Mouse (Mus musculus) neural tube, embryonic 14.5 days (tissue): Measurements from ENCODE around the gene 2300002M23Rik. TPM values are rescaled to one million over a fixed set of nuclear protein-coding genes. Genes with fewer than 3 reads are reported as not detected.
A peak's percentile ranks its signal among the peaks of the same experiment; 100 is the strongest.

Experiments
- ATAC-seq: fragments of 200-750 bp; cut with Nextera tagmentation; 2 replicates; pipeline ENCODE4 v1.8.0; 2017; ENCODE audit warnings: low read depth, mild to moderate bottlenecking, moderate TSS enrichment, moderate library complexity
- H3K27ac ChIP-seq: fragments of 300-500 bp; sonication (generic); 2 replicates; pipeline ENCODE4 v1.5.1; 2014; ENCODE audit warnings: low read depth, mild to moderate bottlenecking, control low read depth, low read length, moderate library complexity, mixed read lengths
- H3K27me3 ChIP-seq: fragments of 300-500 bp; sonication (generic); 2 replicates; pipeline ENCODE4 v1.6.1; 2014; ENCODE audit warnings: low read length; ENCODE audit not compliant: control insufficient read depth, insufficient read depth
- H3K36me3 ChIP-seq: fragments of 300-500 bp; sonication (generic); 2 replicates; pipeline ENCODE4 v1.6.1; 2014; ENCODE audit warnings: low read length, mixed read lengths; ENCODE audit not compliant: control insufficient read depth, insufficient read depth
- H3K4me1 ChIP-seq: fragments of 300-500 bp; sonication (generic); 2 replicates; pipeline ENCODE4 v1.6.1; 2014; ENCODE audit warnings: low read length; ENCODE audit not compliant: control insufficient read depth, insufficient read depth
- H3K4me2 ChIP-seq: fragments of 300-500 bp; sonication (generic); 2 replicates; pipeline ENCODE4 v1.6.1; 2014; ENCODE audit warnings: mild to moderate bottlenecking, low read depth, low read length, control low read depth
- H3K4me3 ChIP-seq: fragments of 300-500 bp; sonication (generic); 2 replicates; pipeline ENCODE4 v1.5.1; 2014; ENCODE audit warnings: low read depth, low read length, control low read depth, mixed read lengths
- H3K9ac ChIP-seq: fragments of 300-500 bp; sonication (generic); replicated peaks from 2 replicates; pipeline ENCODE4 v1.6.1; 2014; ENCODE audit warnings: low read depth, mild to moderate bottlenecking, control low read depth, low read length, mixed read lengths
- H3K9me3 ChIP-seq: fragments of 300-500 bp; sonication (generic); 2 replicates; pipeline ENCODE4 v1.6.1; 2016; ENCODE audit warnings: low read length; ENCODE audit not compliant: control insufficient read depth
- WGBS: fragments of 180-500 bp; shearing (Covaris S2); extraction: QIAGEN DNeasy Blood & Tissue Kit; methylation state at CpG from one replicate; pipeline ENCODE4 v1.1.7; 2014; 5-methylcytosine and 5-hydroxymethylcytosine counted together
- polyA plus RNA-seq: library from polyadenylated mRNA; unstranded; fragments of >200 nt; fragmentation: Nextera tagmentation; extraction: Ambion mirVana; gene quantifications from 2 replicates; pipeline ENCODE4 v1.2.1, GENCODE M21; 2014

The 2300002M23Rik gene
- polyA plus RNA-seq: not detected in 2 replicates

DNA sequence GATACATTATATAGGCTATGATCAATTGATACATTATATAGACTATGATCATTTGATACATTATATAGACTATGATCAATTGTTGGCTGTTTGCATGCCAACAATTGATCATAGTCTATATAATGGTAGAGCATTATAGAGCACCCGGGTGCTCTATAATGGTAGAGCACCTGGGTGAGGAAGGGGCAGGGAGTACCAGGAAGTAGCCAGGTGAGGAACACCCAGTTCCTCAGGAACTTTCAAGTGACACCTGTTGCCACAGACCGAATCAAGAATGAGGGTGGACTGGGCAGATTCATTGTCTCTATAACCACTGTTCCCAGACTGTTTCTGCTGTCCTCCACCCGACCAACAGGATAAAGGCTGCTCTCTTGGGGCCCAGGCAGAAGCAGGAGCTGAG lies at the start of gene 2300002M23Rik:
TSS of gene 2300002M23Rik (plus strand) at position 301 of the 400 bp plus-strand sequence.
- ATAC-seq: no peak
- Histone ChIP-seq H3K9ac (no peak within 1 kb of the TSS), H3K4me3 (no peak within 1 kb of the TSS), H3K36me3 (no peaks in the 10 kb centered on the region), H3K27ac (no peak within 1 kb of the TSS), H3K9me3 (no peaks in the 10 kb centered on the region), H3K27me3 (no peaks in the 10 kb centered on the region), H3K4me1 (peaks cover 5% of the 10 kb centered on the region; the same call in 1 of the 2 replicates), H3K4me2 (no peak within 1 kb of the TSS)
- 66% methylated on average over 3 of the region's 3 CpGs for WGBS

DNA sequence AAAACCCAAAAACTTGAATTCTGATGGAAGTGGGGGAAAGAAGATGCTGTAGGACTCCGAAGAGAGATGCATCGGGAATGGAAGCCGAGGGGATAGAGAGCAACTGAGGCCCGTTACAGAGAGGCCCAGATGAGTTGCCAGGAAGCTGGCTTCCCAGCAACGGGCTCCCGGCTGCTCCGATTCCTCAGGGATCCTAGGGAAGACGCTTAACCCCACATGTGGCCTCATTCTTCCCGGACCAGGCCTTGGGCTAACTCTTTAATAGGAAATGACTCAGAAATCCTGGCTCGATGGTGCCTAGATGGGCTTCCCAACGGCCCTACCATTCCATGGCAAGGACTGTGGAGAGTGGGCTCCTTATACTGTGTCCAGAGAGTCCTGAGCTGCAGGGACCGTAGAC lies 49.7 kb upstream of the 2300002M23Rik start:
- no peak for ATAC-seq
- H3K4me3 ChIP-seq: peak overlapping the region; percentile 47
- peak overlapping the region; percentile 67 for H3K4me2 ChIP-seq
- H3K27ac ChIP-seq: no peak overlapping the region
- H3K27me3 ChIP-seq: no peaks in the 10 kb centered on the region
- WGBS: 8% methylated on average over 12 of the region's 12 CpGs
- H3K4me1 ChIP-seq: peaks cover 9% of the 10 kb centered on the region; the same call in 1 of the 2 replicates
- H3K9me3 ChIP-seq: no peaks in the 10 kb centered on the region
- no peaks in the 10 kb centered on the region for H3K36me3 ChIP-seq
- no peak overlapping the region; the same call in 1 of the 2 replicates for H3K9ac ChIP-seq

DNA sequence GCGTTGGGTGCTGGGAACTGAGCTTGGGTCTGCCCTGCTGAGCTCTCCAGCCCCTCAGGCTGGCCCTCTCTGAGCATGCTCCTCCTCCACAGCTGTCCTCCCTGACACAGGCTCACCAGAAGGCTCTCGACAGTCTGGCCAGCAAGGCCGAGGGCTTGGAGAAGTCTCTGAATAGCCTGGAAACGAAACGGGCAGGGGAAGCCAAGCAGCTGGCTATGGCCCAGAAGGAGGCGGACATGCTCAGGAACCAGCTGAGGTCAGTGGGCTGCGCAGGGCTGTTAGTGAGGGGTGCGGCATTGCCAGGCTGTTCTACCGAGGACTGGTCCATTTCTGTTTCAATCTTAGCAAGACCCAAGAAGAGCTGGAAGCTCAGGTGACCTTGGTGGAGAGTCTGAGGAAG lies 42.9 kb upstream of the 2300002M23Rik start:
- Histone ChIP-seq H3K4me3 (no peak overlapping the region), H3K27ac (no peak overlapping the region), H3K4me1 (no peaks in the 10 kb centered on the region), H3K36me3 (no peaks in the 10 kb centered on the region), H3K4me2 (no peak overlapping the region), H3K9ac (no peak overlapping the region), H3K9me3 (no peaks in the 10 kb centered on the region), H3K27me3 (no peaks in the 10 kb centered on the region)
- 84% methylated on average over 9 of the region's 9 CpGs for WGBS
- ATAC-seq: no peak

DNA sequence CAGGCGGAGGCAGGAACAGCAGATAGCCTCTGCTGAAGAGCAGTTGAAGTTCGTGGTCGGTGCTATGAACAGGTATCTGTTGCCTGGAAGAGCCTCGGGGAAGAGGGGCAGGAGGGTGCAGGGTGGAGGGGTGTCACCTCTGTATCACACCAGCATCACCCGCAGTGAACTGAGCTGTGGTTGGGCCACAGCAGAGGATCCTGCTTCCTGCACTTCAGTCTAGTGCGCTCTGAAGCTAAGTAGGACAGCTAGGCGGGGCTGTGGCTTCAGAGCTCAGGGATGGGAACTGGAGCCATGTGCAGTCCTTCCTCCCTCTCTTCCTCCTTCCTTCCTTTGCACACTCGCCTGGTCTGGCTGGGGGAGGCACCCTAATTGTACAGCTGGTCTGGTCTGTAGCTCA lies 40.6 kb upstream of the 2300002M23Rik start:
- Histone ChIP-seq H3K27ac (no peak overlapping the region), H3K4me3 (no peak overlapping the region), H3K4me2 (no peak overlapping the region), H3K27me3 (no peaks in the 10 kb centered on the region), H3K9me3 (no peaks in the 10 kb centered on the region), H3K9ac (no peak overlapping the region), H3K4me1 (no peaks in the 10 kb centered on the region), H3K36me3 (no peaks in the 10 kb centered on the region)
- no peak for ATAC-seq
- 84% methylated on average over 8 of the region's 8 CpGs for WGBS

DNA sequence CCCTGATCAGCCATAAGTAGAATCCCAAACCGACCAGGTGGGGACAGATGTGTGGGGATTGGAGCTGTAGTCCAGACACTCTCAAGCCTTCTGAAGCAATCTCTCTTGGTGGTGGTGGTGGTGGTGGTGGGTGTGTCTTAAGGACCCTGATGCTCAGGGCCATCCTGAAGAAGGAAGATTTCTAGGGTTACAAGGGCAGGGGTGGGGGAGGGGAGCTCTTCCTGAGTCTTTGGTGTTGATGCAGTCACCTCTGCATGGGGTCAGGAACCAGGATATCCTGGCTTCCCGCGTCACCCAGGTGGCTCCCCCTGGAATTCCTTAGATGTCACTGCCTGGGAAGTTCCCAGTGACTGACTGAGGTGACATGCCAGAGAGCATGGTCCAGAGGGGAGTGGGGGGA lies 34.9 kb upstream of the 2300002M23Rik start:
- Histone ChIP-seq H3K9me3 (no peaks in the 10 kb centered on the region), H3K4me2 (no peak overlapping the region)
- WGBS: 11% methylated on average over 3 of the region's 3 CpGs

DNA sequence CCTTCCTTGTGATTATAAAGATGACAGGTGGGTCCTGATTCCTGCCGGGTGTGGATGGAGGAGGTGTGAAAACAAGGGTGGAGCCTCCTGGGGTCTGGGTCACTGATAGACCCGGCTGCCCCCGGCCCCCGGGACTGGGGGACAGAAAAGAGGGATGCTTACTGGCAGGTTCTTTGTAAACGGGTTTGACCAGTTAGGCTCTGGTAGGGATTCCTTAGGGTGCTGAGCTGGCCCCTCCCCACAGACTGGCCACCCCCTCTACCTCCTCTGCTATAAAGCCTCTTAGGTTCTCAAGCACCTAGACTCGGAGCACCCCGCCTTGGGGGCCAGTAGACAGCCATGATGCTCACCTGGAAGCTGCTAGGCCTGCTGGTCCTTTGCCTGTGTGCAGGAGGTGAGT lies 34.3 kb upstream of the 2300002M23Rik start, which contains the start of gene Psors1c2:
TSS of gene Psors1c2 (plus strand) at position 301 of the 400 bp plus-strand sequence.
- no peak within 1 kb of the TSS for H3K9ac ChIP-seq
- no peak within 1 kb of the TSS for H3K4me3 ChIP-seq
- WGBS: 47% methylated on average over 7 of the region's 7 CpGs
- no peaks in the 10 kb centered on the region for H3K9me3 ChIP-seq
- H3K4me1 ChIP-seq: no peaks in the 10 kb centered on the region
- no peak within 1 kb of the TSS for H3K27ac ChIP-seq
- 0 out of 2 replicates have a peak, but pooled peaks have one; percentile 32 for ATAC-seq
- no peaks in the 10 kb centered on the region for H3K36me3 ChIP-seq
- no peaks in the 10 kb centered on the region for H3K27me3 ChIP-seq
- no peak within 1 kb of the TSS for H3K4me2 ChIP-seq

More for the DNA sequence above, 34.9 kb upstream of the 2300002M23Rik start:
- H3K9ac ChIP-seq: no peak overlapping the region
- no peaks in the 10 kb centered on the region for H3K27me3 ChIP-seq
- no peaks in the 10 kb centered on the region for H3K36me3 ChIP-seq
- H3K4me1 ChIP-seq: no peaks in the 10 kb centered on the region
- H3K27ac ChIP-seq: no peak overlapping the region
- H3K4me3 ChIP-seq: no peak overlapping the region
- ATAC-seq: no peak

DNA sequence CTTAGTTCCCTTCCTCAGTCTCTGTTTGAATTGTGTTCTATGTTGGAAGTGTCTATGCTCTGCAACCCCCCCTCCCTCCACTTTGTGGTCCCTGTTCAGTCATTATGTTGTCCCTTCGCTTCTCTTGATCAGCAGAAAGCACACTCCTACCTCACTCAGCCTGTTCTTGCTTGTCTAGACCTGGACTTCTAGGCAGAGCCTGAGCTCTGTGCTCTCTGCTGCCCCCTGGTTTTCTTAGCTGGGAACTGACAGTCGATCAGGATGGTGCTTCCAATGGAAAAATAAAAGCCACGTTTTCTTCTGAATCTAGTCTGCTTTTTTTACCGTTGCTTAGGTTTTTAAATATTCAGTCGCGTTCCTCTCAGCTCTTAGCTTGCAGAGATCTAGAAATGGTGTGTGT lies 32.9 kb upstream of the 2300002M23Rik start:
- no peaks in the 10 kb centered on the region for H3K36me3 ChIP-seq
- no peaks in the 10 kb centered on the region for H3K27me3 ChIP-seq
- no peak overlapping the region for H3K9ac ChIP-seq
- H3K9me3 ChIP-seq: no peaks in the 10 kb centered on the region
- ATAC-seq: peak; percentile 62; the same call in 1 of the 2 replicates
- H3K4me3 ChIP-seq: no peak overlapping the region
- H3K4me1 ChIP-seq: no peaks in the 10 kb centered on the region
- WGBS: 12% methylated on average over 6 of the region's 6 CpGs
- H3K27ac ChIP-seq: no peak overlapping the region
- H3K4me2 ChIP-seq: no peak overlapping the region

DNA sequence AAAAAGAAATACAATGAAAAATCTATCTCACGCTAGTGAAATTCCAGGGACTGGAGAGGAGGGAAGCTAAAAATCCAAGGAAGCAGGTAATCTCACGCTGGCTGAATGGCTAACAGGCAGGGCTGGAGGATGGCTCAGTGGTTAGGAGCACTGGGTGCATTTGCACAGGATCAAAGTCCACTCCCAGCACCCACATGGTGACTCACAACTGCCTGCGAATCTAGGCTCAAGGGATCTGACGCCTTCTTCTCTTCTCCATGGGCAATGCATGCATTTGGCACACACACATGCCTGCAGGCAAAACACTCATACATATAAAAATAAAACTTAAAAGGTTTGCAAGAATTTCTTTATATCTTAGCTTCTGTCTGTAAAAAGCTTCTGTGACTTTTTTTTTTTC lies 29.8 kb upstream of the 2300002M23Rik start:
- H3K4me3 ChIP-seq: no peak overlapping the region
- no peak overlapping the region for H3K27ac ChIP-seq
- no peaks in the 10 kb centered on the region for H3K9me3 ChIP-seq
- 90% methylated on average over 4 of the region's 4 CpGs for WGBS
- no peaks in the 10 kb centered on the region for H3K27me3 ChIP-seq
- no peak for ATAC-seq
- no peaks in the 10 kb centered on the region for H3K36me3 ChIP-seq
- H3K9ac ChIP-seq: no peak overlapping the region
- no peaks in the 10 kb centered on the region for H3K4me1 ChIP-seq
- no peak overlapping the region for H3K4me2 ChIP-seq

DNA sequence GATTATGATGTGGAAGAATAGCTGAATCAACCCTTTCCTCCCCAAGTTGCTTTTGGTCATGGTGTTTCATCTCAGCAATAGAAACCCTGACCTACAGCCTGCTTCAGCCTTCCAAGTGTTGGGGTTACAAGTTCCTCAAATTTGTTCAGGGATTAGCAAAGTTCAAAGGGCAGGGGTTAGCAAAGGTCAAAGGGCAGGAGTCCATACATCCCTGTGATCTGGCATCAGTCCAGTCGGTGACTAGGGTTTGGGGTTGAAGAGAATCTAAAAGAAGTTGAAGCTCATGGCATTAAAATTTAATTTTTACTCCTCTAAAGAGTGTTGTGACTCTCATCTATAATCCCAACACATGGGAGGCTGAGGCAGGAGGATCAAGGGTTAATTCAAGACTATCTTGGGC lies 28.8 kb upstream of the 2300002M23Rik start:
- no peaks in the 10 kb centered on the region for H3K27me3 ChIP-seq
- no peak overlapping the region for H3K9ac ChIP-seq
- ATAC-seq: no peak
- no peak overlapping the region for H3K4me2 ChIP-seq
- no peaks in the 10 kb centered on the region for H3K9me3 ChIP-seq
- no peak overlapping the region for H3K27ac ChIP-seq
- WGBS: 82% methylated on average over 1 of the region's 1 CpGs
- H3K36me3 ChIP-seq: no peaks in the 10 kb centered on the region
- H3K4me3 ChIP-seq: no peak overlapping the region
- peaks cover 3% of the 10 kb centered on the region; the same call in 1 of the 2 replicates for H3K4me1 ChIP-seq
